Mouse (Mus musculus): Measurements from ENCODE around the gene Camsap1. TPM values are rescaled to one million over a fixed set of nuclear protein-coding genes. Genes with fewer than 3 reads are reported as not detected.

Gene Camsap1
- total RNA-seq, 4 experiments from 2014 or later = 126 to 157 (median 135) TPM

- no peak for DNase-seq (ENCODE audit: low spot score in 2 of 2)
Observed at GRCm38 (mm10) chr2:25887226-25887625, 95.9 kb downstream of the Camsap1 start.

GRCm38 (mm10) chr2:25884756-25885155, 98.3 kb downstream of the Camsap1 start:
- no peak for DNase-seq (ENCODE audit: low spot score in 2 of 2)

- no peak for DNase-seq (ENCODE audit: low spot score in 2 of 2)
Observed at GRCm38 (mm10) chr2:25882276-25882675, 100.8 kb downstream of the Camsap1 start.

- DNase-seq (ENCODE audit: low spot score in 2 of 2) = peak in 1 of 2 experiments; percentile 25
Observed at GRCm38 (mm10) chr2:25879061-25879460, 104.0 kb downstream of the Camsap1 start.

- DNase-seq (ENCODE audit: low spot score in 2 of 2) = no peak
Observed at GRCm38 (mm10) chr2:25878516-25878915, 104.6 kb downstream of the Camsap1 start.

- DNase-seq (ENCODE audit: low spot score in 2 of 2) = peak in 1 of 2 experiments; percentile 29
Observed at GRCm38 (mm10) chr2:25877736-25878268, 105.3 kb downstream of the Camsap1 start.

GRCm38 (mm10) chr2:25877250-25877735, 105.8 kb downstream of the Camsap1 start:
- DNase-seq (ENCODE audit: low spot score in 2 of 2) = no peak

Other genes starting within 250 kb of the Camsap1 start
- under 1 TPM in 2 of 4 experiments, not detected in 2; 0.64 to 0.93 TPM for gene Obp2b, start 246.3 kb downstream of the Camsap1 start, total RNA-seq (2022)
- gene Lcn3, start 217.7 kb downstream of the Camsap1 start, total RNA-seq (2022) = not detected
- gene Lcn11, start 206.3 kb downstream of the Camsap1 start, total RNA-seq (2022) = not detected
- not detected for gene Gm13539, start 201.0 kb downstream of the Camsap1 start, total RNA-seq (2022)
- not detected for gene Glt6d1, start 167.4 kb downstream of the Camsap1 start, total RNA-seq (2022)
- not detected for gene Lcn9, start 160.1 kb downstream of the Camsap1 start, total RNA-seq (2022)
- gene Sohlh1, start 136.0 kb downstream of the Camsap1 start, total RNA-seq (2022) = not detected
- gene Kcnt1, start 119.5 kb downstream of the Camsap1 start, total RNA-seq (2022) = 10 to 100 TPM; 51.4 to 62.1 (median 53.9) TPM
- 10 to 100 TPM; 46.4 to 57.2 (median 52.6) TPM for gene Ubac1, start 38.5 kb upstream of the Camsap1 start, total RNA-seq (2022)
- gene Nacc2, start 139.9 kb upstream of the Camsap1 start, total RNA-seq (2022) = 10 to 100 TPM; 64.1 to 75.4 (median 65.3) TPM
- under 1 TPM in 3 of 4 experiments, not detected in 1; 0.27 to 0.53 (median 0.31) TPM for gene Lhx3, start 225.0 kb upstream of the Camsap1 start, total RNA-seq (2022)

All from layer of hippocampus, adult 8-10 months (tissue).